Comparison of ENCODE assay signal across 8 mouse cellular contexts in genomic region chr10:75516038-75516723, GRCm38 (mm10). TPM values are rescaled to one million over a fixed set of nuclear protein-coding genes. Genes with fewer than 3 reads are reported as not detected.
DNase-seq lines count a peak whose midpoint lies in the region; ATAC-seq and TF ChIP-seq lines count a peak whose summit lies in the region.

No protein-coding gene starts in this region.

- WGBS in lung, embryonic 14.5 days, result 22% methylated on average over 8 of the region's 8 CpGs
- WGBS in kidney, adult 2 months, result 15% methylated on average over 8 of the region's 8 CpGs
- 24% methylated on average over 8 of the region's 8 CpGs for WGBS in macrophage (ENCODE audit: missing documents)

- no peak for TF ChIP-seq POLR2A in kidney, adult 2 months (IDR thresholded peaks at IDR 0.05; ENCODE audit: low read depth, low read length)

- H3K9ac ChIP-seq in lung, embryonic 14.5 days, result peak overlapping the region; percentile 82

- no peak for DNase-seq in lung, embryonic 14.5 days
- DNase-seq in lung, postnatal 10 days, result no peak
- peak; percentile 91 for DNase-seq in kidney, adult 2 months
- no peak for DNase-seq in adrenal gland, postnatal 14 days
- DNase-seq in adrenal gland, postnatal 10 days, result no peak
- no peak for DNase-seq in embryo, embryonic 10.5 days (ENCODE audit: low spot score)

- ATAC-seq in lung, embryonic 14.5 days (ENCODE audit: insufficient read depth), result no peak

- no peaks in the 10 kb centered on the region for H3K27me3 ChIP-seq in lung, embryonic 14.5 days (ENCODE audit: insufficient read depth, low read length)
- no peaks in the 10 kb centered on the region for H3K27me3 ChIP-seq in erythroblast, embryonic 14.5 days (ENCODE audit: control insufficient read depth)
- no peaks in the 10 kb centered on the region for H3K27me3 ChIP-seq in kidney, adult 2 months (replicated peaks; ENCODE audit: control insufficient read depth, insufficient read depth, low read length)

- peak overlapping the region; percentile 66 for H3K4me3 ChIP-seq in lung, embryonic 14.5 days (ENCODE audit: low read depth, low read length)
- H3K4me3 ChIP-seq in erythroblast, embryonic 14.5 days (replicated peaks), result peak overlapping the region; percentile 85
- H3K4me3 ChIP-seq in kidney, adult 2 months (ENCODE audit: insufficient read depth, low read depth, low read length), result peak overlapping the region; percentile 69
- H3K4me3 ChIP-seq in macrophage (ENCODE audit: inconsistent target), result peak overlapping the region; percentile 64

- peaks cover 71% of the 10 kb centered on the region for H3K79me2 ChIP-seq in macrophage (ENCODE audit: inconsistent target)

- peak overlapping the region; percentile 95 for H3K4me2 ChIP-seq in lung, embryonic 14.5 days

- peak overlapping the region; percentile 99 for H3K27ac ChIP-seq in lung, embryonic 14.5 days (ENCODE audit: low read depth)
- H3K27ac ChIP-seq in kidney, adult 2 months (ENCODE audit: insufficient read depth, low read depth, low read length), result peak overlapping the region; percentile 89
- peak overlapping the region; percentile 57 for H3K27ac ChIP-seq in macrophage

- no peak for TF ChIP-seq CTCF in lung, embryonic 14.5 days (IDR thresholded peaks at IDR 0.05; ENCODE audit: low read depth)
- TF ChIP-seq CTCF in kidney, adult 2 months (conservative IDR thresholded peaks at IDR 0.05; ENCODE audit: insufficient read depth, insufficient read length, low read depth, low read length), result no peak

- no peaks in the 10 kb centered on the region for H3K9me3 ChIP-seq in lung, embryonic 14.5 days (ENCODE audit: low read depth, low read length)
- no peaks in the 10 kb centered on the region for H3K9me3 ChIP-seq in erythroblast, embryonic 14.5 days (ENCODE audit: control insufficient read depth, low read length)

- peaks cover 28% of the 10 kb centered on the region for H3K36me3 ChIP-seq in lung, embryonic 14.5 days (ENCODE audit: insufficient read depth)
- peaks cover 72% of the 10 kb centered on the region for H3K36me3 ChIP-seq in erythroblast, embryonic 14.5 days (ENCODE audit: control insufficient read depth)
- H3K36me3 ChIP-seq in kidney, adult 2 months (ENCODE audit: control insufficient read depth, insufficient read depth, low read length), result peaks cover 6% of the 10 kb centered on the region; the same call in 1 of the 2 replicates
- peaks cover 8% of the 10 kb centered on the region for H3K36me3 ChIP-seq in macrophage (ENCODE audit: inconsistent target)

- H3K4me1 ChIP-seq in lung, embryonic 14.5 days (ENCODE audit: insufficient read depth), result 0 out of 2 replicates have a peak, but pooled peaks cover 6% of the 10 kb centered on the region
- H3K4me1 ChIP-seq in erythroblast, embryonic 14.5 days (ENCODE audit: control insufficient read depth), result peaks cover 78% of the 10 kb centered on the region
- H3K4me1 ChIP-seq in kidney, adult 2 months (ENCODE audit: control insufficient read depth, insufficient read depth, low read length), result peaks cover 28% of the 10 kb centered on the region

RNA-seq across cellular contexts. Expression of gene Snrpd3, which starts 1.2 kb away (rescaled TPM):
- 188 and 202 TPM in 2 replicates for polyA plus RNA-seq in lung, embryonic 14.5 days (2014; fragmentation: Nextera tagmentation; extraction: Ambion mirVana)
- polyA plus RNA-seq in erythroblast, embryonic 14.5 days (2012), result 2.6 and 3.9 TPM in 2 replicates
- polyA plus RNA-seq in kidney, adult 2 months (2012; rRNA removed), result 27.0 and 41.2 TPM in 2 replicates
- 10 to 100 TPM in 21 of 26 experiments, 1 to 10 TPM in 5; 3.9 to 35.1 (median 20.3) TPM for total RNA-seq in macrophage (2018; cell fraction: chromatin; rRNA removed)
- total RNA-seq in macrophage (2018; cell fraction: cytosol; rRNA removed), result 10 to 100 TPM; 35.0 to 99.6 (median 53.8) TPM
- 10 to 100 TPM in 22 of 26 experiments, 1 to 10 TPM in 4; 4.7 to 28.4 (median 15.9) TPM for total RNA-seq in macrophage (2018; cell fraction: nucleus; rRNA removed)
- polyA plus RNA-seq in macrophage (2018), result 45.0 to 207 TPM (median 89.0 TPM) in 3 replicates
- total RNA-seq in adrenal gland, postnatal 14 days (2021), result 87.9 and 88.0 TPM in 2 replicates
- total RNA-seq in adrenal gland, postnatal 10 days (2021), result 10 to 100 TPM; 96.8 to 100.0 TPM

RNA-seq across cellular contexts. Expression of gene Gucd1, which starts 1.6 kb away (rescaled TPM):
- polyA plus RNA-seq in lung, embryonic 14.5 days (2014; fragmentation: Nextera tagmentation; extraction: Ambion mirVana), result 30.8 and 32.6 TPM in 2 replicates
- 14.0 and 14.8 TPM in 2 replicates for polyA plus RNA-seq in erythroblast, embryonic 14.5 days (2012)
- 124 and 164 TPM in 2 replicates for polyA plus RNA-seq in kidney, adult 2 months (2012; rRNA removed)
- total RNA-seq in macrophage (2018; cell fraction: chromatin; rRNA removed), result 10 to 100 TPM; 19.8 to 80.0 (median 35.9) TPM
- 10 to 100 TPM; 15.9 to 39.8 (median 19.8) TPM for total RNA-seq in macrophage (2018; cell fraction: cytosol; rRNA removed)
- total RNA-seq in macrophage (2018; cell fraction: nucleus; rRNA removed), result 10 to 100 TPM; 20.8 to 63.6 (median 30.7) TPM
- 11.2 to 15.3 TPM (median 12.4 TPM) in 3 replicates for polyA plus RNA-seq in macrophage (2018)
- 41.0 and 61.5 TPM in 2 replicates for total RNA-seq in adrenal gland, postnatal 14 days (2021)
- 10 to 100 TPM; 51.3 to 57.3 TPM for total RNA-seq in adrenal gland, postnatal 10 days (2021)

RNA-seq across cellular contexts. Expression of gene Lrrc75b, which starts 43.9 kb away (rescaled TPM):
- polyA plus RNA-seq in lung, embryonic 14.5 days (2014; fragmentation: Nextera tagmentation; extraction: Ambion mirVana), result 0.50 and 0.69 TPM in 2 replicates
- polyA plus RNA-seq in erythroblast, embryonic 14.5 days (2012), result not detected in 2 replicates
- polyA plus RNA-seq in kidney, adult 2 months (2012; rRNA removed), result 2.1 and 2.2 TPM in 2 replicates
- under 1 TPM in 1 of 26 experiments, not detected in 25; 0.13 TPM for total RNA-seq in macrophage (2018; cell fraction: chromatin; rRNA removed)
- not detected for total RNA-seq in macrophage (2018; cell fraction: cytosol; rRNA removed)
- under 1 TPM in 1 of 26 experiments, not detected in 25; 0.21 TPM for total RNA-seq in macrophage (2018; cell fraction: nucleus; rRNA removed)
- polyA plus RNA-seq in macrophage (2018), result not detected in 3 replicates
- 0.70 and 1.1 TPM in 2 replicates for total RNA-seq in adrenal gland, postnatal 14 days (2021)
- total RNA-seq in adrenal gland, postnatal 10 days (2021), result 1 to 10 TPM; 1.1 to 3.9 TPM

RNA-seq across cellular contexts. Expression of gene Ggt1, which starts 45.2 kb away (rescaled TPM):
- polyA plus RNA-seq in lung, embryonic 14.5 days (2014; fragmentation: Nextera tagmentation; extraction: Ambion mirVana), result 1.8 and 1.9 TPM in 2 replicates
- polyA plus RNA-seq in erythroblast, embryonic 14.5 days (2012), result 0.19 TPM in 1 of 2 replicates, not detected in the other
- 881 and 1,007 TPM in 2 replicates for polyA plus RNA-seq in kidney, adult 2 months (2012; rRNA removed)
- total RNA-seq in macrophage (2018; cell fraction: chromatin; rRNA removed), result not detected
- total RNA-seq in macrophage (2018; cell fraction: cytosol; rRNA removed), result not detected
- total RNA-seq in macrophage (2018; cell fraction: nucleus; rRNA removed), result not detected
- not detected in 3 replicates for polyA plus RNA-seq in macrophage (2018)
- total RNA-seq in adrenal gland, postnatal 14 days (2021), result 1.7 TPM in 1 of 2 replicates, not detected in the other
- total RNA-seq in adrenal gland, postnatal 10 days (2021), result under 1 TPM; 0.48 to 0.88 TPM
